Mouse (Mus musculus) layer of hippocampus, adult 18-20 months (tissue): Measurements from ENCODE around the gene Pbdc1. TPM values are rescaled to one million over a fixed set of nuclear protein-coding genes. Genes with fewer than 3 reads are reported as not detected.
"Not testable (repeated sequence)": the region's sequence is repeated elsewhere in the genome, so short reads cannot be mapped to it uniquely, and the experiment has no call there.

Experiments
- DNase-seq, 2 experiments: peaks; one replicate each; pipeline ENCODE4 v3.0.0; 2022; ENCODE audit warnings: low spot score in 2 of 2
- long read RNA-seq: library from polyadenylated mRNA; stranded (forward); transcript quantifications from one replicate; pipeline ENCODE4 v2.0.0, GENCODE M21; 2021
- total RNA-seq, 2 experiments: library from RNA; stranded (reverse); gene quantifications; 2 replicates each; pipeline ENCODE4 v1.2.3; 2021

Pbdc1 gene
- 10 to 100 TPM; 15.8 to 22.7 TPM for total RNA-seq
- long read RNA-seq, transcript Pbdc1-201 (6 exons, 2,638 nt), result major isoform, 10 of 17 reads
- long read RNA-seq, partial matches to known transcripts, result 0 of 17 reads
- long read RNA-seq, other reads (novel, unspliced or antisense), result 6 of 17 reads

DNA sequence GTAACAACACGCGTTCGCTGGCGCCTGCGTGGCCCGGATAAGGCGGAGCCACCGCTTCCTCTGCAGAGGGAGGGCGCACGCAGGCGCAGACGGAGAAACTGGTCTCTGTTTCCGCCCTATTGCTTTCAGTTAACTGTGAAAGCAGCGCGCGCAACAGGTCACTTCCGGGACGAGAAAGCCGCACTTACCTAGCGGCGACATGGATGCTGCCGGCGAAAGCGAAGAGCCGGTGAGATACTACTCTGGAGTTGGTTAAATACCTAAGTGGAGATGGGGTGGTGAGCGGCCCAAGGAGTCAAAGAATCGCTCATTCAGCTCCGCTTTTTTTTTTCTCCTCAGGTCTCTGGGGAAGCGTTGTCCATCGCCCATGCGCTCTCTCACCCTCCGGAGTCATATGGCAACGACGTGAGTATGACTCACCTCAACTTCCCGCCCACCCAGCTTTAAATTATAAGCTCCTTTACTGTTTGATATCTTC lies at the start of gene Pbdc1:
Gene Pbdc1 (plus strand): TSS at position 142 of the 478 bp plus-strand sequence.
- DNase-seq, result peak; percentile 92

DNA sequence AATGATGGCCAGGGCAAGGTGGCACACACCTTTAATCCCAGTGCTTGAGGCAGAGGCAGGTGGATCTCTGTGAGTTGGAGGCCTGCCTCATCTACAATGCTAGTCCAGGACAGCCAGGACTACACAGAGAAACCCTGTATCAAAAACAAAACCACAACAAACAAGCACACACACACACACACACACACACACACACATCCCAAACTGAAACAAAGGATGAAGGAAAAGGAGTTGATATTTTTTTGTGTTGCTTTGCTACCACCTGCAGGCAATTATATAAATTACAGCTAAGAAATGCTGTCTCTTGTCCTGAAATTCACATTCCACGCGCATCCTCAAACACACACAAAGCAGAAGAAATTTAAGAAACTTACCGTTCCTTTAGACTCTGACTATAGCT lies 41.9 kb upstream of the Pbdc1 start:
- DNase-seq, result peak in 1 of 2 experiments; percentile 25

GRCm38 (mm10) chrX:105064294-105064693 lies 15.3 kb upstream of the Pbdc1 start:
- DNase-seq, result no peak

- no peak for DNase-seq
Measured at GRCm38 (mm10) chrX:105064801-105065200, 14.8 kb upstream of the Pbdc1 start.

- DNase-seq, result peak; percentile 87
Measured at GRCm38 (mm10) chrX:105069671-105070503, 9.7 kb upstream of the Pbdc1 start.

DNA sequence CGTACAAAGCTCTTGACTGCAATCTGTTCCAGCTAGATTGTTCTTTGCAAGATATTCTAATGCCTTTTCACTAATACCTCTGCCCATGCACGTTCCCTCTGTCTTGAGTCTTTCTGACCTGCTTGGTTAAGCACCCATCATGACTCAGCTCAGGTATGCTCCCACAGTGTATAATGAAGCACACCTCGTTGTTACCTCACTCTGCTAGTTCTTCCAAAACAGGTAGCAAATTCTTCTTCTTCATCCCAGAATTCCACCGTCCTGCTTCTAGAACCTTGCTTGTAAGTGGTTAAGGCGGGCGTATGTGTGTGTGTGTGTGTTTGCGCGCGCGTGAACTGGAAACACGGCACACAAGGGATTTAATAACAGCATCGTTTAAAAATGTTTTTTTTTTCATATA lies 405 bp upstream of the Pbdc1 start:
- no peak for DNase-seq

GRCm38 (mm10) chrX:105080096-105080495 lies 540 bp downstream of the Pbdc1 start:
- no peak for DNase-seq

GRCm38 (mm10) chrX:105083013-105083412 lies 3.5 kb downstream of the Pbdc1 start:
- not testable (repeated sequence) for DNase-seq

- peak in 1 of 2 experiments; percentile 39 for DNase-seq
Measured at GRCm38 (mm10) chrX:105104175-105104574, 24.6 kb downstream of the Pbdc1 start.

GRCm38 (mm10) chrX:105114994-105115393 lies 35.4 kb downstream of the Pbdc1 start:
- DNase-seq, result no peak

GRCm38 (mm10) chrX:105120275-105121226 lies 41.0 kb downstream of the Pbdc1 start, which contains the start of gene Magee1:
Magee1 (plus strand) TSS chrX:105120378.
- peak; percentile 82 to 88 for DNase-seq

DNA sequence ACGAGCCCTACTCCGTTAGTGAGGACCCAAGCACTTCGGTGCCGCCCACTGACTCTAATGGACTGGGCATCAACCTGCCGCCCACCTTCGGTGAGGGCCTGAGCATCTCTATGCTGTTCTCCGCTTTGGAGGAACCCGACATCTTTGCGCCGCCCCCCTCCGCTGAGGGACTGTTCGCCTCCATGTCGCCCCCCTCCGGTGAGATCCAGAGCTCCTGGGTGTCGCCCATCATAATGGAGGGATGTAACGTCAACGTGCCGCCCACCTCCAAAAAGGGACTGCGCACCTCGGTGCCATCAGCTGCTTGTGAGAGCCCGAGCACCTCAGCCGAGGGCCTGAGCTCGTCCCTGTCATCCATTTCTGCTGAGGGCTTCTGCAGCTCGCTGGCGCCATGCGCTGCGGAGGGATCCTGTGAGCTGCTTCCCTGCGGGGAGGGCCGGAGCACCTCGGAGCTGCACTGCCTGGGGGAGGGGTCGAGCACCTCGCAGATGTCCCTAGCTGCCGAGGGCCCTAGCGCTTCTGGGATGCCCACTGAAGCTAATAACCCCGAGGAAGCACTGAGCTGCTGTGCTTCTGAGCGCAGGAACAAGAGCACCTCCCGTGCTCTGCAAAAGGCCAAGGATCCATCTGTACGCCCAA lies 41.8 kb downstream of the Pbdc1 start:
- peak; percentile 75 to 87 for DNase-seq

DNA sequence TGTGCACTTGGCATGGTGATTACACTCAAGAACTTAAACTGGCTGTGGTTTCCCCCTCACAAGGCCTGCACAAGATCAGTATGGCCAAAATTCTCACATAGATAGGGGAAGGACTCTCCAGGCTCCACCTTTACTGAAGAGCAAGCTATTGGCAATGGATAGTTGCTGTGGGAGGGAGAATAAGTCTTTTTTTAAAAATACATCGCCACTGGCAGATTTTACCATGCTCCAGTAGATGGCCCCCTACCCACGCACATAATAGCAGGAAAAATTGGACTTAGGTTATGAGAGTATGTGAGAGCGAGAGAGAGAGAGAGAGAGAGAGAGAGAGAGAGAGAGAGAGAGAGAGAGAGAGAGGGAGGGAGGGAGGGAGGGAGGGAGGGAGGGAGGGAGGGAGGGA lies 45.3 kb downstream of the Pbdc1 start:
- peak in 1 of 2 experiments; percentile 23 for DNase-seq

DNA sequence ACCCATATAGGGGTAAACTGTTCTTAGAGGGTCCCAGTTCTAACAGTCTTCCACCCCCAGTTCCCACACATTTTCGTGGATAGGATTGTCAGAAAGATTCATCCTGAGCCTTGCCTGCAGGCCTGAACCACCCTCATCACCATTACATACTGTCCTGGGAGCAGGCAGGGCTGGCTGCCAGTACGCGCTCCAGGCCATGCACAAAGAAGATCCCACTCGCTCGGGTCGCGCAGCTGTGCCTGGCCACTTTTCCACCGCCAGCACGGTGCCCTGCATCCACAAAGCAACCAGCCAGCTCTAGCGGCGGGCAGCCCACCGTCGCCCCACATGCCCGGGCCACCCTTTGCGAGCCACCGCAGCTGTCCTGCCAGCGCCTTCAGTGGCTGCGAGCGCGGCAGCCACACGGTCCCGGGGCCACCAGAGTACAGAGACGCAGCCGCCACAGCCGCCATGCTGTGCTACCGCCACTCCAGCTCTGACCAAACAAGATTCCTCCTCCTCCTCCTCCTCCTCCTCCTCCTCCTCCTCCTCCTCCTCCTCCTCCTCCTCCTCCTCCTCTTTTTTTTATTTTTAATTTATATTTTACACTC lies 72.4 kb downstream of the Pbdc1 start:
- no peak for DNase-seq

DNA sequence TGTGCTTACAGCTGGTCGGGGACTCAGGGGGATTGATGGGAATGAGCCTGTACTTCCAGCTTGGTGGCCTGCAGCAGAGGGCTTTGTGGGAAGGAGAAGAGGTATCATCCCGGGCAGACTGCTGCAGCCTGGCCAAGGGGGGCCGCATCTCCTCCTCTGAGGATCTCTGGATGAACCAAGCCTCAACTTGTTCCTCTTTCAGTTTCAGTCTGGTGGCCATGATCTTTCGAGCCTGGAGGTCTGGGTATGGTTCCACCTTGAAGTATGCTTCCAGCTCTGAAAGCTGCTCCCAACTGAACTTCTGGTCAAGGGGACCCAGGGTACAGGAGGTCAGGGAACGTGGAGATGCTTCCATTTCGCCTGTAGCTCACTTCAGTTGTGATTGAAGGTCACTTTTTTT lies 85.5 kb downstream of the Pbdc1 start:
- not testable (repeated sequence) for DNase-seq

Other genes starting within 250 kb of the Pbdc1 start
- gene Magee2, start 222.5 kb upstream of the Pbdc1 start, total RNA-seq, result 10 to 100 TPM; 12.0 to 14.2 TPM
- 100 to 1,000 TPM; 149 to 151 TPM for gene Magee1, start 40.6 kb downstream of the Pbdc1 start, total RNA-seq